Mouse (Mus musculus): ENCODE measurements around the gene Ltc4s. TPM values are rescaled to one million over a fixed set of nuclear protein-coding genes. Genes with fewer than 3 reads are reported as not detected.

Gene Ltc4s
- polyA plus RNA-seq, 1 experiment from 2014 or later, result 0.85 TPM

DNA sequence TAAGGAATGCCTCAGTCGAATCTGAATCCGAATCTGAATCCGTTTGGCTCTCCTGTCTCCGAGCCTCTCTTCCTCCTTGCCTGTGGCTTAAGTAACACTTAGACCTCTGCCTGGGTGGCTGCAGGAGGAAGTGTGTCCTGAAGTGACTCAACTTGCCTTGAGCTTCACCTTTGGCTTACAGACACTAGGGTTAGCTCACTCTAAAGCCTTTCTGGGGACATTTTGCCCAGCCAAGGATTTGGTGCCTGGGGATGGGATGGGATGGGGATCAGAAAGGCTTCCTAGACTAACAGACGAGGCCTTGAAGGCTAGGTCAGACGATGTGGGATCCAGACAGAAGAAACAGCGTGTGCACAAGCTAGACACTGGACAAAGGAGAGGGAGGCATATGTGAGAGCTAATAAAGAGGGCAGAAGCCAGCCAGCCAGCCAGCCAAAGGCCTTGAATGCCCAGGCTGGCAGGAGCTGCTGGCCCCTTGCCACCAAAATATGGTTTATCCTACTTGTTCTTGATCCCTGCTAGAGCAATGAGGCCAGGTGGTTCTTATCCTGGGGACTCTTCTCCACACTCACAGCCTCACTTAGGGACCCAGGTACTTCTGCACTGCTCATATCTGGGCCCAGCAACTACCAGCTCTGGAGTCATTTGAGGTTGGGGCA is 9.0 kb downstream of the Ltc4s start:
- no peaks in the 10 kb centered on the region for H3K9me3 ChIP-seq
- no peak overlapping the region for H3K27ac ChIP-seq (replicated peaks)
- WGBS, result 52% methylated on average over 7 of the region's 7 CpGs
- ATAC-seq (ENCODE audit: low FRiP score, low read depth), result no peak
- peak overlapping the region; percentile 28; the same call in 1 of the 2 replicates for H3K9ac ChIP-seq (replicated peaks)
- H3K36me3 ChIP-seq, result peaks cover 33% of the 10 kb centered on the region
- peaks cover 49% of the 10 kb centered on the region for H3K27me3 ChIP-seq
- no peak overlapping the region for H3K4me3 ChIP-seq
- peaks cover 31% of the 10 kb centered on the region for H3K4me1 ChIP-seq
- H3K4me2 ChIP-seq (replicated peaks), result no peak overlapping the region

GRCm38 (mm10) chr11:50228772-50229171 is 9.6 kb downstream of the Ltc4s start:
- no peak overlapping the region for H3K4me2 ChIP-seq (replicated peaks)
- H3K9ac ChIP-seq (replicated peaks), result no peak overlapping the region
- no peak overlapping the region for H3K4me3 ChIP-seq
- peaks cover 27% of the 10 kb centered on the region for H3K36me3 ChIP-seq
- H3K4me1 ChIP-seq, result peaks cover 35% of the 10 kb centered on the region
- H3K27ac ChIP-seq (replicated peaks), result no peak overlapping the region
- H3K27me3 ChIP-seq, result peaks cover 45% of the 10 kb centered on the region
- ATAC-seq (ENCODE audit: low FRiP score, low read depth), result no peak
- WGBS, result 26% methylated on average over 3 of the region's 3 CpGs
- no peaks in the 10 kb centered on the region for H3K9me3 ChIP-seq

GRCm38 (mm10) chr11:50227736-50228135 is 10.7 kb downstream of the Ltc4s start:
- peaks cover 17% of the 10 kb centered on the region for H3K36me3 ChIP-seq
- H3K9ac ChIP-seq (replicated peaks), result no peak overlapping the region
- WGBS, result 93% methylated on average over 4 of the region's 4 CpGs
- H3K4me2 ChIP-seq (replicated peaks), result no peak overlapping the region
- no peak overlapping the region for H3K4me3 ChIP-seq
- H3K9me3 ChIP-seq, result no peaks in the 10 kb centered on the region
- H3K27me3 ChIP-seq, result peaks cover 49% of the 10 kb centered on the region
- H3K27ac ChIP-seq (replicated peaks), result no peak overlapping the region
- no peak for ATAC-seq (ENCODE audit: low FRiP score, low read depth)
- peaks cover 39% of the 10 kb centered on the region for H3K4me1 ChIP-seq

DNA sequence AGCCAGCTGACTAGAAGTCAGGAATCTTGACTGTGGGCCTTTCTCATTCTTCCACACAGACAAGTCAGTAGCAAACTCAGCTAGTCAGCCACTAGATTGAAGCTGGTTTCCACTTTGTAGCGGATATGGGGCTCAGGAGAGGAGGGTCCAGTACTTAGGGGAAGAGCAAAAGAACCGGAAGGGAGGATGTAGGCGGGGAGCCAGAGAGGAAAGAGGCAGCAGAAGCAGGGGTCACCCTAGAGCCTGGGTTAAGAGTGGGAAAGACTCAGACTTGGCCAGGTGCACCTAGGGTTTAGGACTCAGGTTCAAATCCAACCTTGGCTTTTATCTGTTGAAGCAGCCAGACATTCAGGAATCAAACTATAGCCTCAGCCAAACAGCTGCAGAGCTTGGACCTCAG is 11.2 kb downstream of the Ltc4s start:
- no peak overlapping the region for H3K27ac ChIP-seq (replicated peaks)
- no peaks in the 10 kb centered on the region for H3K9me3 ChIP-seq
- H3K4me1 ChIP-seq, result peaks cover 39% of the 10 kb centered on the region
- 83% methylated on average over 3 of the region's 3 CpGs for WGBS
- H3K27me3 ChIP-seq, result peaks cover 48% of the 10 kb centered on the region
- no peak overlapping the region for H3K4me3 ChIP-seq
- no peak overlapping the region for H3K4me2 ChIP-seq (replicated peaks)
- peaks cover 12% of the 10 kb centered on the region for H3K36me3 ChIP-seq
- no peak for ATAC-seq (ENCODE audit: low FRiP score, low read depth)
- no peak overlapping the region for H3K9ac ChIP-seq (replicated peaks)

- H3K27ac ChIP-seq (replicated peaks), result no peak overlapping the region
- H3K36me3 ChIP-seq, result 0 out of 2 replicates have a peak, but pooled peaks cover 5% of the 10 kb centered on the region
- H3K9ac ChIP-seq (replicated peaks), result peak overlapping the region; percentile 98
- no peak for ATAC-seq (ENCODE audit: low FRiP score, low read depth)
- H3K27me3 ChIP-seq, result peaks cover 39% of the 10 kb centered on the region
- no peaks in the 10 kb centered on the region for H3K9me3 ChIP-seq
- H3K4me1 ChIP-seq, result peaks cover 39% of the 10 kb centered on the region
- H3K4me2 ChIP-seq (replicated peaks), result peak overlapping the region; percentile 91
- 39% methylated on average over 2 of the region's 2 CpGs for WGBS
- H3K4me3 ChIP-seq, result peak overlapping the region; percentile 96
Measured at GRCm38 (mm10) chr11:50226406-50226805, 12.0 kb downstream of the Ltc4s start.

- peak overlapping the region; percentile 91 for H3K4me2 ChIP-seq (replicated peaks)
- H3K27me3 ChIP-seq, result peaks cover 37% of the 10 kb centered on the region
- H3K4me1 ChIP-seq, result peaks cover 37% of the 10 kb centered on the region
- H3K36me3 ChIP-seq, result 0 out of 2 replicates have a peak, but pooled peaks cover 3% of the 10 kb centered on the region
- 4% methylated on average over 32 of the region's 34 CpGs for WGBS
- peak overlapping the region; percentile 90 for H3K27ac ChIP-seq (replicated peaks)
- ATAC-seq (ENCODE audit: low FRiP score, low read depth), result no peak; the same call in none of the 2 replicates
- H3K9me3 ChIP-seq, result no peaks in the 10 kb centered on the region
- peak overlapping the region; percentile 98 for H3K9ac ChIP-seq (replicated peaks)
- peak overlapping the region; percentile 96 for H3K4me3 ChIP-seq
Measured at GRCm38 (mm10) chr11:50225611-50226378, 12.6 kb downstream of the Ltc4s start.

DNA sequence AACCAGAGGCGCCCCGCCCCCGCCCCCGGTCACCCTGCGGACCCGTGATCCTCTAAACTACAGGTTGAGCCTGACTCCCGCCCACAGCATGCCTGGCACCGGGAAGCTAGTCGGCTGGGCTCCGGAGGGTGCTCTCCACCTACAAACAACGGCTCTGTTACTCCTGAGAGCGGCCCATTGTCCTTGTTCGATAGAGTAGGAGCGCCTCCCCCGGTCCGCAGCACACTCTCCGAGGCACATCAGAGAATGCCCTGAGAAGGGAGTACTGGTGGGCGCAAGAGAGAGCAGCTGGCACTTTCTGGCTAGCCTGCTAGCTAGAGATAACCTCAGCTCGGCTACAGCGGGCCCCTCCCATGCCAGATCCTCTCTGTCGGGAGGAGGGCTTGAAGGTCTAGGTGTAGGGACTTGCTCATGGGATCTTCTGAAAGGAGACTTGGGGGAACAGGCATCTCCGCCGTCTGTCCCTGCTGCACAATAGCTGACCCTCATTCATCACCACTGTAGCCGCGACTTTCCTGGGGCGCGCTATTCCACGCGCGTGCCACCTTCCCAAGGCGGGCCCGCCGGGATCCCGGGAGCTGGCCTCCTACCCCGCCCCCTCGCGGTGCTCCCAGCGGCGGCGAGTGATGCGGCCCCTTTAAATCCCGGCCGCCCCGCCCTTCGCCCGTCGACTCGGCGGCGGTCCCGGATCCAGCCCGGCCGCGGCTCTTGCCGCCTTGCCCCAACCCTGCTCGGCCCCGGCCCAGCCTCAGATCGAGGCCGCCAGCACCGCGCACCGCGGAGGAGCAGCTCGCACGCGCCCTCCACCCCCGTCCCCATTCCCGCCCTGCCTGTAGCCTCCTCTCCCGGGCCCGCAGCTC is 13.5 kb downstream of the Ltc4s start:
- peak overlapping the region; percentile 91 for H3K4me2 ChIP-seq (replicated peaks)
- peaks cover 28% of the 10 kb centered on the region for H3K27me3 ChIP-seq
- peak overlapping the region; percentile 98 for H3K9ac ChIP-seq (replicated peaks)
- ATAC-seq (ENCODE audit: low FRiP score, low read depth), result peak; percentile 85
- no peaks in the 10 kb centered on the region for H3K36me3 ChIP-seq
- H3K4me1 ChIP-seq, result peaks cover 35% of the 10 kb centered on the region
- no peaks in the 10 kb centered on the region for H3K9me3 ChIP-seq
- WGBS, result under 1% methylated on average over 64 of the region's 70 CpGs
- H3K27ac ChIP-seq (replicated peaks), result peak overlapping the region; percentile 90
- peak overlapping the region; percentile 96 for H3K4me3 ChIP-seq

DNA sequence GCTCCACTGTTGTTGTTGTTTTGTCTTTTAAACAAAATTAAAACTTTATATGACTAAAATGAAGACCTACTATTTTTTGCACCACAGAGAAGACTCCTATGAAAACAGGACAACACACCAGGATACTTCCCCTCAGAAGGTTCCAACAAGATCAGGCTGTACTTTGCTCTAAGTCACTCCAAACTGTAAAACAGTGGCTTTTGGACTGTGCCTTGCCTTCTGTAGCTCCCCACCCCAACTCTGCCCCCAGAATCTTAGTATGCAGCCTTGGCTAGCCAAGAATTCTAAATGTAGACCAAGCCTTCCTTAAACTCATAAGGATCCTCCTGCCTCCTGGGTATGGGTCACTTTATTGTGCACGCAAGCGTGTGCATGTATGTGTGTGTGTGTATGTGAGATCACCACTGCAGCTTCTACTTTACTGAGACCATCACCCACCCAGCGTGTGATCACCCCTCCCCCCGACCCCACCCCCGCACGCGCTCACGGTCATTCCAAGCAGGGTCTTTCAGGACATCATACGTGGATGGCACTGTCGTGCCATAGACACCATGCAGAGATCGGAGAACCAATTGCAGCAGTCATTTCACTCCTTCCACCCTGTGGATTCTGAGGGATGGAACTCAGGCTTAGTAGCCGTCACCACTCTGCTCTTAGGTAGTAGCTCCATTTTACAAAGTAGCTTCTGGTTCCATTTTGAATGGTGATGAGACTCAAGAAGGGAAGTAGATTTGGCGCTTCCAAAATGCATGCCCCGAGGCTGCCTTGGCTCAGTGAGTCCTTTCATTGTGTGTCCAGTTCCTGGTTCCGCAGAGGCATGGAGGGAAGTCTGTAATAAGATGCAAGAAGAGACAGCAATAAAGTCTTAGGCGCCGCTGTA is 14.4 kb downstream of the Ltc4s start:
- 7% methylated on average over 17 of the region's 17 CpGs for WGBS
- Histone ChIP-seq H3K36me3 (no peaks in the 10 kb centered on the region), H3K27me3 (peaks cover 19% of the 10 kb centered on the region), H3K4me2 (replicated peaks) (peak overlapping the region; percentile 91), H3K4me3 (peak overlapping the region; percentile 96), H3K9me3 (no peaks in the 10 kb centered on the region), H3K4me1 (peaks cover 33% of the 10 kb centered on the region), H3K27ac (replicated peaks) (peak overlapping the region; percentile 90), H3K9ac (replicated peaks) (peak overlapping the region; percentile 98)
- ATAC-seq (ENCODE audit: low FRiP score, low read depth), result 0 out of 2 replicates have a peak, but pooled peaks have one; percentile 1

- no peaks in the 10 kb centered on the region for H3K36me3 ChIP-seq
- no peak for ATAC-seq (ENCODE audit: low FRiP score, low read depth)
- peaks cover 15% of the 10 kb centered on the region for H3K27me3 ChIP-seq
- H3K9me3 ChIP-seq, result no peaks in the 10 kb centered on the region
- 48% methylated on average over 7 of the region's 7 CpGs for WGBS
- H3K27ac ChIP-seq (replicated peaks), result no peak overlapping the region
- no peak overlapping the region for H3K4me3 ChIP-seq
- peak overlapping the region; percentile 6; the same call in 1 of the 2 replicates for H3K4me2 ChIP-seq (replicated peaks)
- H3K9ac ChIP-seq (replicated peaks), result no peak overlapping the region
- H3K4me1 ChIP-seq, result peaks cover 27% of the 10 kb centered on the region
Measured at GRCm38 (mm10) chr11:50222559-50223276, 15.7 kb downstream of the Ltc4s start.

DNA sequence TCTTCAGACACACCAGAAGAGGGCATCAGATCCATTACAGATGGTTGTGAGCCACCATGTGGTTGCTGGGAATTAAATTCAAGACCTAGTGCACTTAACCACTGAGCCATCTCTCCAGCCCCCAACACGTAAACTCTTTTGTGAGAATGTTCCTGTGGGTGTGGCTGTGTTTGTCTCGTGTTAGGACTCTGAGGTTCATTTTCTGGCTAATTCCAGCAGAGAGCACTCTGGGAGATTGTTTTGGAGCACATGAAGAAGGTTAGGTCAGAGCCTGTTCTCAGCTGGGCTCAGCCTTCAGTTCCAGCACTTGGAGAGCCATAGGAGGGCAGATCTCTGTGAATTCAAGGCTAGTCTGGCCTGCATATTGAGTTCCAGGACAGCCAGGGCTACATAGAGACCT is 18.6 kb downstream of the Ltc4s start:
- H3K4me2 ChIP-seq (replicated peaks), result no peak overlapping the region
- H3K27me3 ChIP-seq, result peaks cover 8% of the 10 kb centered on the region; the same call in 1 of the 2 replicates
- WGBS, result 52% methylated on average over 2 of the region's 2 CpGs
- H3K4me3 ChIP-seq, result no peak overlapping the region
- no peaks in the 10 kb centered on the region for H3K9me3 ChIP-seq
- no peak overlapping the region for H3K27ac ChIP-seq (replicated peaks)
- peaks cover 16% of the 10 kb centered on the region for H3K4me1 ChIP-seq
- ATAC-seq (ENCODE audit: low FRiP score, low read depth), result no peak
- no peaks in the 10 kb centered on the region for H3K36me3 ChIP-seq
- H3K9ac ChIP-seq (replicated peaks), result 0 out of 2 replicates have a peak overlapping the region, but pooled peaks have one; percentile 15
